Mouse (Mus musculus) T-cell, adult 2 months (primary cell): ENCODE results near the gene Tlnrd1.

Source experiments
- DNase-seq: peaks from one replicate; pipeline ENCODE4 v3.0.0; 2022; ENCODE audit warnings: low spot score

Tlnrd1 gene

GRCm38 (mm10) chr7:83884921-83885532, 922 bp upstream of the Tlnrd1 start:
- no peak for DNase-seq

- peak; percentile 33 for DNase-seq
These were observed 657 bp downstream of the Tlnrd1 start for GRCm38 (mm10) chr7:83883276-83884020.

- DNase-seq = peak; percentile 8
These were observed 1.4 kb downstream of the Tlnrd1 start for GRCm38 (mm10) chr7:83882633-83883275.

- DNase-seq = no peak
These were observed 1.9 kb downstream of the Tlnrd1 start for GRCm38 (mm10) chr7:83882150-83882632.

GRCm38 (mm10) chr7:83878676-83879448, 5.2 kb downstream of the Tlnrd1 start:
- DNase-seq = no peak

- no peak for DNase-seq
These were observed 7.0 kb downstream of the Tlnrd1 start for GRCm38 (mm10) chr7:83877088-83877487.

- DNase-seq = no peak
These were observed 14.1 kb downstream of the Tlnrd1 start for GRCm38 (mm10) chr7:83869839-83870543.

- DNase-seq = no peak
These were observed 15.9 kb downstream of the Tlnrd1 start for GRCm38 (mm10) chr7:83868200-83868599.

GRCm38 (mm10) chr7:83863554-83863953, 20.6 kb downstream of the Tlnrd1 start:
- DNase-seq = no peak

GRCm38 (mm10) chr7:83859378-83860083, 24.6 kb downstream of the Tlnrd1 start:
- DNase-seq = no peak

- DNase-seq = no peak
These were observed 26.2 kb downstream of the Tlnrd1 start for GRCm38 (mm10) chr7:83857921-83858320.

- DNase-seq = no peak
These were observed 27.0 kb downstream of the Tlnrd1 start for GRCm38 (mm10) chr7:83857208-83857488.

GRCm38 (mm10) chr7:83856353-83857207, 27.5 kb downstream of the Tlnrd1 start:
- no peak for DNase-seq

GRCm38 (mm10) chr7:83855203-83855602, 28.9 kb downstream of the Tlnrd1 start:
- no peak for DNase-seq

GRCm38 (mm10) chr7:83852381-83853380, 31.4 kb downstream of the Tlnrd1 start:
- DNase-seq = no peak

- DNase-seq = no peak
These were observed 32.3 kb downstream of the Tlnrd1 start for GRCm38 (mm10) chr7:83851569-83852380.

- no peak for DNase-seq
These were observed 36.7 kb downstream of the Tlnrd1 start for GRCm38 (mm10) chr7:83847187-83848075.
